Mouse (Mus musculus) left cerebral cortex, adult 2 months (tissue): ENCODE measurements around the gene Dpp6. TPM values are rescaled to one million over a fixed set of nuclear protein-coding genes. Genes with fewer than 3 reads are reported as not detected.

Experiments
- DNase-seq, 2 experiments: peaks; one replicate each; pipeline ENCODE4 v3.0.0; 2021 to 2022; ENCODE audit warnings: low spot score in 2 of 2, mixed read lengths in 1 of 2; ENCODE audit errors: extremely low spot score in 1 of 2
- H3K27ac ChIP-seq: fragments of 200-600 bp; 2 replicates; pipeline ENCODE4 v1.8.1; 2022
- H3K4me3 ChIP-seq: fragments of 200-600 bp; 2 replicates; pipeline ENCODE4 v1.8.1; 2022
- CTCF ChIP-seq: fragments of 200-600 bp; IDR thresholded peaks from 2 replicates; pipeline ENCODE4 v1.8.1; 2022; ENCODE audit warnings: antibody characterized with exemption, mild to moderate bottlenecking, moderate library complexity
- intact Hi-C: fragments of 180-260 bp; cut with DNase I; formaldehyde crosslinking; loops from one replicate; pipeline ENCODE4 v1.15.1; 2025
- total RNA-seq, 2 experiments: library from RNA; stranded (reverse); gene quantifications; 2 replicates each; pipeline ENCODE4 v1.2.3; 2021

Gene Dpp6
- total RNA-seq, 2 experiments from 2014 or later, result 174 to 183 TPM

DNA sequence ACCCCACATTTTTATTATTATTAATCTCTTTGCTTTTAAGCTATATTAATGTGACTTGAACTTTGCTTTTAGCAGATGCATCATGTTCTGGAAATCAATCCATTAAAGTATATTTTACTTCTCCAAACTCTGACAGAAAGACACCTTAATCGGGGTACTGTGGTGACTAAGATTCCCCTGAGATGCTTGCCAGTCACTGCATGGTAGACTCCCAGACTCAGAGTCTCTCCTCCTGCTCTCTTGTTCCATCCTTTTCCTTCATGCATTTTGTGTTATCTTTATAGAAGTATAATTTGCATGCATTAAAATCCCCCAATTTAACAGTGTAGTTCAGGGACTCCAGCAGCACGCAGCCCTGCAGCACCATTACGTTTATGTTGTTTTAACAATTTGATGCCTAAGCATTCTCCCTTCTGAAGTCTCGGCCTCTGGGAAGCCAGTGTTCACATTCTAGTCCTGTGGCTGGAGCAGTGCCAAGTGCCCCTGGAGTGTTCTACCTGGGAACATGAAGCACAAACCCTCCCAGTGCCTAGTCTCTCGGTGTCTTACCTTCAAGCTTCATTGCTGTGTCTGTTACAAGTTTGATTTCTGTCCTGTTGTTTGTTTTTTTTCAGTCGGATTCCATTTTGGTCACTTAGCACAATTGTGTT lies 153.1 kb downstream of the Dpp6 start:
- intact Hi-C loops, result no loop called here
- no peak for DNase-seq
- no peak for TF ChIP-seq CTCF
- Histone ChIP-seq H3K27ac (no peak overlapping the region), H3K4me3 (no peak overlapping the region)

DNA sequence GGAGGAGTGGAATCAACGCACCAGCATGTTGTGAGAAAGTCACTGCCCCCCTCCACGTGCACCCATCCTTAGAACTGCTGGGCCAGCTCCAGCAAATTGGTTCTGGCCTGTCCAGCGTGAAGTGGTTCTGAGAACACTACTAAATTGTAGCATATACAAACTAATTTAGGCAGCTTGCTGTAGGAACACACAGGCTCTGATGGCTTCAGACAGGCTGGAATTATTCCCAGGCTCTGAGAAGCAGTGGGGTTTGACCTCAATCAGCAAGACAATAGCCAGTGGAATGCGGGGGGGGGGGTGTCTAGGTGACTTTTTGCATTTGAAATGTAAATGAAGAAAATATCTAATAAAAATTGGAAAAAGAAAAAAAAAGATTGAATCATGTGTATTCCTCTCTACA lies 156.2 kb downstream of the Dpp6 start:
- DNase-seq, result no peak
- TF ChIP-seq CTCF, result no peak
- H3K4me3 ChIP-seq, result no peak overlapping the region
- intact Hi-C loops, result no loop called here
- no peak overlapping the region for H3K27ac ChIP-seq

GRCm38 (mm10) chr5:26979348-26979747 lies 162.3 kb downstream of the Dpp6 start:
- intact Hi-C loops, result no loop called here
- Histone ChIP-seq H3K4me3 (no peak overlapping the region), H3K27ac (no peak overlapping the region)
- no peak for DNase-seq
- no peak for TF ChIP-seq CTCF

DNA sequence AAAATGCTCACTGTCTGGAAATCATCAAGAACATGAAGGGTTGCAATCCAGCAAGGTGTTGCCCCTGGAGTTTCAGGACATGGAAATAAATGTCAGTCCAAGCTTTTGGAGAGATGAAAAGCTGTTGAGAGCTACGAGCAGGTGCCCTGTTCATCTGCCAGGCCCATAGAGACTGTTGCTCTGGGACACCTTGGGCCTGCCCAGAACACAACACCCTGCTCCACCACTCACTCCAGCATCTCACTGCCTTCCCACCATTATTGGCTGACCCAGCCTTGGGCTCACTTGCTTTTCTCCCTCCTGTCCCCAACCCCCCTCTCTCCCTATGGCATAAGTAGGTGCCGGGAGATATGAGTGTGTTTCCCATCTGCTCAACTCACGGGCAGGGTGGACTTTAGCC lies 162.8 kb downstream of the Dpp6 start:
- TF ChIP-seq CTCF, result no peak
- intact Hi-C loops, result no loop called here
- DNase-seq, result no peak

DNA sequence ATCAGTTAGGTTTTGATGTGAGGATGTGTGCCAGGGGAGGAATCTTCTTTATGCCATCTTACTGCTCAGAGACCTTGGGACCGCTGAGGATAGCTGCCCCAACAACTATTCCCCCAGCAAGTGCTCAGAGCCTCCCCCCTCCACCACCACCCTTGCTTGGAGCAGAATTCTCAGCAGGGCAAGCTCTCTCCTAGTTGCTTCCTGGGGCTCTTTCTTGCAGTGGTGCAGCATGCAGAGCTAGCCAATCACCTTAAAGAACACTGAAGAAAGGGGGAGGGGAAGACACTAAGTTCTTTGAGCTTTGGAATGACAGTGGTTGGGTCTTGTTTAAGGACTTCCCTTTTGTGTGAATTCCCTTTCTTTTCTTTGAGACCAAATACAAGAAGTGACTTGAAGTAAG lies 168.1 kb downstream of the Dpp6 start:
- no peak for DNase-seq
- intact Hi-C loops, result no loop called here
- TF ChIP-seq CTCF, result no peak
- Histone ChIP-seq H3K27ac (no peak overlapping the region), H3K4me3 (no peak overlapping the region)

More for the DNA sequence above, 162.8 kb downstream of the Dpp6 start:
- H3K4me3 ChIP-seq, result no peak overlapping the region
- no peak overlapping the region for H3K27ac ChIP-seq

DNA sequence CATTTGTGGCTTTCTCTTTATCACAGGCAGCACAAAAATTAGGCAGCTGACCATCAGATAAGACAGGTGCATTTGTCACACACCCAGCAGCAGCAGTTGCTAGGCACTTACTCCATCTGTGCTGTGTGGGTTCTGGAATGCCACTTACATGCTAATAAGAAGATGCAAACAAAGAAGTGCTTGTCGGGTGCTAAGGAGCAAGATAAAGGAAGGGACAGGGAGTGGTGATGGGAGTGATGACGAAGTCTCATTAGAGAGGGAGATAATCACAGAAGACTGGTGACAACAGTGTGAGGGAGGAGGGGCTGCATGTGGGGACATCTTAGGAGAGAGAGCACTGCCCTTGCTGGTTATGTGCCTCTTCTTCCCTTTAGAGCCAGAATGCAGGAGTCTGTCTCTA lies 174.6 kb downstream of the Dpp6 start:
- TF ChIP-seq CTCF, result no peak
- intact Hi-C loops, result no loop called here
- Histone ChIP-seq H3K4me3 (no peak overlapping the region), H3K27ac (no peak overlapping the region)
- no peak for DNase-seq

DNA sequence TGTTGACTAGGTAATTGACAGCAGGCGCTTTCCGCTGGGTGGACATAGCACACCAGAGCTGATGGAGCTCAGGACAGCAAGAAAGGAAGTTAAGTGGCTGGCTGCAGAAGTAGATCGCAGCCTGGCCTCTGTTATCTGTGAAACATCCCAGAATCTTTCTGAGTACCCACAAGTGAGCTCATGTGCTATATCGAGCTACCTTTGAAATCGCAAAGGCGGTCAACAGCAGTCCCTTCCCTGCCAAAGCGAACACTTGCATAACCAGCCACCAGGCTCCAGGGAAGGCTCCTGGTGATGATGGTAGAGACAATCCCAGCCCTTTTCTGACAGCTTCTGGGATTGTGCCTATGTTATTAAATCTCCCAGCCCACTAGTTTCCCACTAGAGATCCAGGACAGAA lies 186.5 kb downstream of the Dpp6 start:
- TF ChIP-seq CTCF, result no peak
- no peak for DNase-seq
- Histone ChIP-seq H3K27ac (no peak overlapping the region), H3K4me3 (no peak overlapping the region)
- intact Hi-C loops, result no loop called here

DNA sequence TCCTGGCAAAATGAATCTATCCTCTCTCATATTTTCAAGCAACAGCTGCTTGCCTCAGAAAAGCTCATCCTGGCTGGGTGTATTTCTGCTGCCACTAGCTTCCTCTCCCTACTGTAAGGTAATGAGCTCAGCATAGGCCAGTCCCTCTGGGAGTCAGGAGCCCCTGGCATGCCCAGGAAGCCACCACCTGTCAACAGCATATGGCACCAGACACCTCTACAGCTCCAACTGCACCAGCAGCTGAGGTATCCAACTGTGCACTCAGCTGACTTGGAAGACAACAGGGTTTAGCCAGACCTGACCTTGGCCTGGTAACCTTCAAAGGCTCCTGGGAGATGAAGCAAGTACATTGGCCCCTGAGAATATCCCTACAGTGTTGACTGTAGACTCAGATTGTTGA lies 192.2 kb downstream of the Dpp6 start:
- no peak for DNase-seq
- intact Hi-C loops, result no loop called here
- H3K27ac ChIP-seq, result no peak overlapping the region
- no peak for TF ChIP-seq CTCF
- no peak overlapping the region for H3K4me3 ChIP-seq

DNA sequence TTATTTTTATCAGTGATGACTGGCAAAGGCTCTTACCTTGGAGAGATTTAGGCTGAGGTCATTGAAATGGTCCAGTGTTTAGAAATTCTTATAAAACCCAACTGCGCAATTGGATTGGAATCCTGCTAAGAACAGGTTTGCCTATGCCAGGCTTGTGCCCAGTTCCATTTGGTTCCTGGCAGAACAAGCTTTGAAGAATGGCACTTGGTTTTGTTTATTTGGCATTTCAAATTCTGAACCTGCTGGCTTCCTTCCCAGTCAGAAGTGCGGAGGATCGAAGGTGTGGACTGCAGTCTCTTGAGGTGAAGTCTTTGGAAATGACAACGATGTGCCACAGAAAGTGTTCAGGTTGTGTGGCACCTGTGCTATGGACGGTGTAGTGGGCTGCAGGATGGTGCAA lies 193.6 kb downstream of the Dpp6 start:
- DNase-seq, result no peak
- H3K27ac ChIP-seq, result no peak overlapping the region
- intact Hi-C loops, result no loop called here
- H3K4me3 ChIP-seq, result no peak overlapping the region
- no peak for TF ChIP-seq CTCF

DNA sequence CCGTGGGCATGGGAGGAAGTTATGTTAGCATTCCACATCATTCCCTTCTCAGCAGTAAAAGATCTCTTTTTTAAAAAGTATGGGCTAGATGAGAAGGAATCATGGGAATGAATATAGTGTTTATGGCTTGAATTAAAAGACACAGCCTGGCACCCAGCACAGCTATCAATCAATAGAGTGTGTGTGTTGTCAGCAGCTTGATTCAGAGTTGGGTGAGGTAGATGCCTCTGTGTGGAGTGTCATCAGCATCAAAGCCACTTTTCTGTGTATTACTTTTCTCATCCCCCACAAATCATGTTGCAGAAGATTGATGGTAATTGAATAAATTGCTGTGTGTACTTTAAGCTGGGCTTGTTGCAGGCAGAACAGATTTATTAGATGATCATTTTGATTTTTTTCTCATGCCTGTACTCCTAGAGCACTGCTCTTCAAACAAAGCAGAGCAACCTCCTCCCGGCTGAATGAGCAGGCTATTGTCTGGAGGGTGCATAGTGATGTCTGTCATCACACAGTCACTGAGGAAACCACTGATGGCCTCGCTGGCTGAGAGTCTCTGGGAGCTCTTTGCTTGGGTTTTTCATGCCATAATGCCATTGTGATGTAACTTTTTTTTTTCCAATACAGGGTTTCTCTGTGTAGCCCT lies 201.4 kb downstream of the Dpp6 start:
- DNase-seq, result no peak
- no peak overlapping the region for H3K4me3 ChIP-seq
- intact Hi-C loops, result no loop called here
- H3K27ac ChIP-seq, result no peak overlapping the region
- no peak for TF ChIP-seq CTCF

GRCm38 (mm10) chr5:27028611-27029010 lies 211.6 kb downstream of the Dpp6 start:
- no peak for DNase-seq
- intact Hi-C loops, result loop anchor here (2.0 kb wide), 1 partner anchor 124 kb away; no protein-coding TSS in a partner anchor
- TF ChIP-seq CTCF, result no peak
- no peak overlapping the region for H3K4me3 ChIP-seq
- H3K27ac ChIP-seq, result no peak overlapping the region

DNA sequence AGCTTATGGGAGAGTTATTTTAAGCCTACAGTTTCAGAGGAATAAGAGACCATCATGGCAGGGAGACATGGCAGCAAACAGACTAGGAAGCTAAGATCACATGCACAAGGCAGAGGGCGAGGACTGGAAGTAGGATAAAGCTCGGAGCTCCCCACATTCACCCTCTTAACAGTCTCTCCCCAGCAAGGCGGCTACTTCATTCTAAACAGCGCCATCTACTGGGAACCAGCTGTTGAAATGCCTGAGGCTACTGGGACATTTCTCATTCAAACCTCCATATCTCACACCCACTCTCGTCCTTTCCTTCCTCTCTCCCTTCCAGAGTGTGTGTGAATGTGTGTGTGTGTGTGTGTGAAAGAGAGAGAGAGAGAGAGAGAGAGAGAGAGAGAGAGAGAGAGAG lies 212.8 kb downstream of the Dpp6 start:
- Histone ChIP-seq H3K4me3 (no peak overlapping the region), H3K27ac (no peak overlapping the region)
- TF ChIP-seq CTCF, result peak; percentile 51
- intact Hi-C loops, result loop anchor here (2.0 to 10.0 kb wide), 2 partner anchors 125 to 1155 kb away; no protein-coding TSS in a partner anchor
- DNase-seq, result no peak

- Histone ChIP-seq H3K4me3 (no peak overlapping the region), H3K27ac (no peak overlapping the region)
- TF ChIP-seq CTCF, result no peak
- DNase-seq, result no peak
- intact Hi-C loops, result loop anchor here (5.0 to 10.0 kb wide), 2 partner anchors 753 to 1160 kb away; no protein-coding TSS in a partner anchor
Observed at GRCm38 (mm10) chr5:27034858-27035257, 217.9 kb downstream of the Dpp6 start.
